Mouse (Mus musculus): ENCODE results near the gene Echdc3.

GRCm38 (mm10) chr2:6167843-6168558 lies 44.8 kb downstream of the Echdc3 start:
- no peak for TF ChIP-seq EP300 (optimal IDR thresholded peaks at IDR 0.05)
- TF ChIP-seq CTCF (IDR thresholded peaks at IDR 0.05; ENCODE audit: low read depth) = peak; percentile 94

Data from stomach, postnatal 0 days (tissue).